ENCODE assay signal across 8 mouse cellular contexts in genomic region chr3:40798500-40798899, GRCm38 (mm10). TPM values are rescaled to one million over a fixed set of nuclear protein-coding genes. Genes with fewer than 3 reads are reported as not detected.
A peak's percentile ranks its signal among the peaks of the same experiment; 100 is the strongest.
DNase-seq lines count a peak whose midpoint lies in the region; ATAC-seq lines count a peak whose summit lies in the region.

No protein-coding gene starts in this region.

- H3K4me3 ChIP-seq in liver, embryonic 12.5 days, result peak overlapping the region; percentile 95; the same call in 1 of the 2 replicates
- no peak overlapping the region for H3K4me3 ChIP-seq in neural tube, embryonic 11.5 days (ENCODE audit: low read depth, low read length)

- H3K36me3 ChIP-seq in liver, embryonic 12.5 days, result peaks cover 20% of the 10 kb centered on the region
- H3K36me3 ChIP-seq in neural tube, embryonic 11.5 days (ENCODE audit: control insufficient read depth, insufficient read depth, low read length), result no peaks in the 10 kb centered on the region; the same call in 1 of the 2 replicates

- no peak overlapping the region for H3K9ac ChIP-seq in liver, embryonic 12.5 days
- no peak overlapping the region for H3K9ac ChIP-seq in neural tube, embryonic 11.5 days (ENCODE audit: low read length)

- peak; percentile 10 for DNase-seq in left cerebral cortex, adult 11 months (ENCODE audit: low spot score)
- DNase-seq in left cerebral cortex, adult 8-10 months (ENCODE audit: low spot score in 2 of 2), result no peak
- peak; percentile 77 for DNase-seq in NIH3T3 (ENCODE audit: low read depth)
- DNase-seq in cerebellum, postnatal 10 days, result peak; percentile 66 to 70
- peak; percentile 62 for DNase-seq in heart, postnatal 4 days
- peak; percentile 44 for DNase-seq in neural tube, embryonic 11.5 days (ENCODE audit: low spot score)
- DNase-seq in thymus, postnatal 36 days, result peak; percentile 57

- H3K27me3 ChIP-seq in liver, embryonic 12.5 days (replicated peaks), result no peaks in the 10 kb centered on the region
- H3K27me3 ChIP-seq in neural tube, embryonic 11.5 days (ENCODE audit: control insufficient read depth, insufficient read depth, low read length), result no peaks in the 10 kb centered on the region

- peaks cover 30% of the 10 kb centered on the region for H3K4me1 ChIP-seq in liver, embryonic 12.5 days
- no peaks in the 10 kb centered on the region for H3K4me1 ChIP-seq in neural tube, embryonic 11.5 days (ENCODE audit: control insufficient read depth, insufficient read depth, low read length)

- WGBS in liver, embryonic 12.5 days (ENCODE audit: insufficient replicate concordance), result 31% methylated on average over 7 of the region's 7 CpGs
- 39% methylated on average over 7 of the region's 7 CpGs for WGBS in neural tube, embryonic 11.5 days

- H3K27ac ChIP-seq in liver, embryonic 12.5 days, result peak overlapping the region; percentile 81; the same call in 1 of the 2 replicates
- H3K27ac ChIP-seq in neural tube, embryonic 11.5 days (ENCODE audit: low read depth, low read length), result no peak overlapping the region

- peak; percentile 42 for ATAC-seq in liver, embryonic 12.5 days
- ATAC-seq in neural tube, embryonic 11.5 days (ENCODE audit: insufficient read depth, low FRiP score, low TSS enrichment), result no peak

- peak overlapping the region; percentile 91 for H3K4me2 ChIP-seq in liver, embryonic 12.5 days
- no peak overlapping the region for H3K4me2 ChIP-seq in neural tube, embryonic 11.5 days (ENCODE audit: low read depth)

- no peaks in the 10 kb centered on the region for H3K9me3 ChIP-seq in liver, embryonic 12.5 days (replicated peaks)
- H3K9me3 ChIP-seq in neural tube, embryonic 11.5 days (ENCODE audit: control insufficient read depth, low read length), result no peaks in the 10 kb centered on the region

RNA-seq across cellular contexts. Expression of gene Plk4, which starts 1.3 kb away (rescaled TPM):
- total RNA-seq in left cerebral cortex, adult 8-10 months (2022), result 1 to 10 TPM; 3.6 to 6.4 (median 5.1) TPM
- total RNA-seq in heart, postnatal 4 days (2021), result 10 to 100 TPM; 24.5 to 28.3 TPM
- polyA plus RNA-seq in liver, embryonic 12.5 days (2016; fragmentation: Nextera tagmentation; extraction: Ambion mirVana), result 57.3 and 59.0 TPM in 2 replicates
- polyA plus RNA-seq in neural tube, embryonic 11.5 days (2014; fragmentation: Nextera tagmentation; extraction: Ambion mirVana), result 61.3 and 63.5 TPM in 2 replicates

RNA-seq across cellular contexts. Expression of gene Mfsd8, which starts 48.2 kb away (rescaled TPM):
- 10 to 100 TPM; 15.3 to 19.8 (median 16.7) TPM for total RNA-seq in left cerebral cortex, adult 8-10 months (2022)
- 10 to 100 TPM; 13.2 to 14.7 TPM for total RNA-seq in heart, postnatal 4 days (2021)
- polyA plus RNA-seq in liver, embryonic 12.5 days (2016; fragmentation: Nextera tagmentation; extraction: Ambion mirVana), result 5.7 and 6.1 TPM in 2 replicates
- 7.5 and 7.7 TPM in 2 replicates for polyA plus RNA-seq in neural tube, embryonic 11.5 days (2014; fragmentation: Nextera tagmentation; extraction: Ambion mirVana)

RNA-seq across cellular contexts. Expression of gene Abhd18, which starts 48.3 kb away (rescaled TPM):
- 10 to 100 TPM; 12.4 to 15.1 (median 13.3) TPM for total RNA-seq in left cerebral cortex, adult 8-10 months (2022)
- 10 to 100 TPM; 28.9 to 33.0 TPM for total RNA-seq in heart, postnatal 4 days (2021)
- 4.2 and 4.4 TPM in 2 replicates for polyA plus RNA-seq in liver, embryonic 12.5 days (2016; fragmentation: Nextera tagmentation; extraction: Ambion mirVana)
- 5.1 and 6.4 TPM in 2 replicates for polyA plus RNA-seq in neural tube, embryonic 11.5 days (2014; fragmentation: Nextera tagmentation; extraction: Ambion mirVana)

RNA-seq across cellular contexts. Expression of gene Hspa4l, which starts 54.2 kb away (rescaled TPM):
- 100 to 1,000 TPM; 146 to 158 (median 154) TPM for total RNA-seq in left cerebral cortex, adult 8-10 months (2022)
- total RNA-seq in heart, postnatal 4 days (2021), result 10 to 100 TPM; 40.5 to 44.6 TPM
- polyA plus RNA-seq in liver, embryonic 12.5 days (2016; fragmentation: Nextera tagmentation; extraction: Ambion mirVana), result 20.9 and 23.2 TPM in 2 replicates
- 50.8 and 63.1 TPM in 2 replicates for polyA plus RNA-seq in neural tube, embryonic 11.5 days (2014; fragmentation: Nextera tagmentation; extraction: Ambion mirVana)

Comparison
In these comparisons a context has a peak if more than half of its experiments do, and no peak if none do; other contexts are left out.
1. DNase-seq: peak in left cerebral cortex, adult 11 months (single experiment), NIH3T3 (single experiment), cerebellum, postnatal 10 days (2 of 2), heart, postnatal 4 days (single experiment), neural tube, embryonic 11.5 days (single experiment) and thymus, postnatal 36 days (2 of 2); none in left cerebral cortex, adult 8-10 months (0 of 2).